Mouse (Mus musculus) heart, embryonic 11.5 days (tissue): Measurements from ENCODE around the gene Hmgb1. TPM values are rescaled to one million over a fixed set of nuclear protein-coding genes. Genes with fewer than 3 reads are reported as not detected.

Experiments
- ATAC-seq: fragments of 200-750 bp; cut with Nextera tagmentation; replicated peaks from 2 replicates; pipeline ENCODE4 v1.8.0; 2017; ENCODE audit warnings: moderate library complexity; ENCODE audit not compliant: insufficient number of reproducible peaks, low FRiP score, low TSS enrichment
- H3K27ac ChIP-seq: fragments of 300-500 bp; sonication (generic); 2 replicates; pipeline ENCODE4 v1.5.1; 2014; ENCODE audit warnings: mild to moderate bottlenecking, low read depth, low read length
- H3K27me3 ChIP-seq: fragments of 300-500 bp; sonication (generic); 2 replicates; pipeline ENCODE4 v1.6.1; 2014; ENCODE audit warnings: mild to moderate bottlenecking, low read length, mixed read lengths; ENCODE audit not compliant: control insufficient read depth, insufficient read depth
- H3K36me3 ChIP-seq: fragments of 300-500 bp; sonication (generic); 2 replicates; pipeline ENCODE4 v1.6.1; 2014; ENCODE audit warnings: mild to moderate bottlenecking, low read length, moderate library complexity, mixed read lengths; ENCODE audit not compliant: control insufficient read depth, insufficient read depth
- H3K4me1 ChIP-seq: fragments of 300-500 bp; sonication (generic); 2 replicates; pipeline ENCODE4 v1.6.1; 2014; ENCODE audit warnings: low read length; ENCODE audit not compliant: control insufficient read depth, insufficient read depth
- H3K4me2 ChIP-seq: fragments of 300-500 bp; sonication (generic); 2 replicates; pipeline ENCODE4 v1.6.1; 2014; ENCODE audit warnings: mild to moderate bottlenecking, moderate library complexity
- H3K4me3 ChIP-seq: fragments of 300-500 bp; sonication (generic); 2 replicates; pipeline ENCODE4 v1.5.1; 2014; ENCODE audit warnings: low read depth, low read length
- H3K9ac ChIP-seq: fragments of 300-500 bp; sonication (generic); 2 replicates; pipeline ENCODE4 v1.6.1; 2014; ENCODE audit warnings: mild to moderate bottlenecking, low read depth, low read length, moderate library complexity
- H3K9me3 ChIP-seq: fragments of 300-500 bp; sonication (generic); replicated peaks from 2 replicates; pipeline ENCODE4 v1.6.1; 2016; ENCODE audit warnings: low read length; ENCODE audit not compliant: control insufficient read depth
- WGBS: fragments of 180-500 bp; shearing (Covaris S2); extraction: QIAGEN DNeasy Blood & Tissue Kit; methylation state at CpG from one replicate; pipeline ENCODE4 v1.1.7; 2014; ENCODE audit not compliant: insufficient replicate concordance; 5-methylcytosine and 5-hydroxymethylcytosine counted together
- polyA plus RNA-seq: library from polyadenylated mRNA; unstranded; fragments of >200 nt; fragmentation: Nextera tagmentation; extraction: Ambion mirVana; gene quantifications from 2 replicates; pipeline ENCODE4 v1.2.1, GENCODE M21; 2014

Gene Hmgb1
- polyA plus RNA-seq, 1 experiment from 2014 or later: 1,031 TPM

GRCm38 (mm10) chr5:149067501-149067961, 116.8 kb downstream of the Hmgb1 start:
- no peaks in the 10 kb centered on the region for H3K4me1 ChIP-seq
- H3K27ac ChIP-seq: no peak overlapping the region
- WGBS: 40% methylated on average over 8 of the region's 8 CpGs
- no peaks in the 10 kb centered on the region for H3K27me3 ChIP-seq
- no peaks in the 10 kb centered on the region for H3K9me3 ChIP-seq
- H3K36me3 ChIP-seq: no peaks in the 10 kb centered on the region
- H3K4me3 ChIP-seq: no peak overlapping the region
- H3K4me2 ChIP-seq: no peak overlapping the region
- ATAC-seq: no peak; the same call in 1 of the 2 replicates
- no peak overlapping the region for H3K9ac ChIP-seq

GRCm38 (mm10) chr5:149062833-149063232, 121.5 kb downstream of the Hmgb1 start:
- no peak overlapping the region for H3K9ac ChIP-seq
- H3K27ac ChIP-seq: no peak overlapping the region
- H3K4me3 ChIP-seq: no peak overlapping the region
- H3K36me3 ChIP-seq: no peaks in the 10 kb centered on the region
- WGBS: 65% methylated on average over 1 of the region's 1 CpGs
- ATAC-seq: no peak
- no peaks in the 10 kb centered on the region for H3K27me3 ChIP-seq
- H3K9me3 ChIP-seq: no peaks in the 10 kb centered on the region
- H3K4me1 ChIP-seq: no peaks in the 10 kb centered on the region
- no peak overlapping the region for H3K4me2 ChIP-seq

- H3K4me3 ChIP-seq: peak overlapping the region; percentile 86
- peak; percentile 51 for ATAC-seq
- H3K4me1 ChIP-seq: peaks cover 4% of the 10 kb centered on the region; the same call in 1 of the 2 replicates
- H3K4me2 ChIP-seq: peak overlapping the region; percentile 88
- no peaks in the 10 kb centered on the region for H3K9me3 ChIP-seq
- H3K27me3 ChIP-seq: no peaks in the 10 kb centered on the region
- peak overlapping the region; percentile 100 for H3K9ac ChIP-seq
- peak overlapping the region; percentile 99 for H3K27ac ChIP-seq
- H3K36me3 ChIP-seq: peaks cover 5% of the 10 kb centered on the region
- WGBS: 6% methylated on average over 24 of the region's 34 CpGs
Measured at GRCm38 (mm10) chr5:149053352-149054168, 130.7 kb downstream of the Hmgb1 start.

GRCm38 (mm10) chr5:149052421-149053338, 131.6 kb downstream of the Hmgb1 start:
- Histone ChIP-seq H3K4me1 (peaks cover 4% of the 10 kb centered on the region; the same call in 1 of the 2 replicates), H3K27me3 (no peaks in the 10 kb centered on the region), H3K4me3 (peak overlapping the region; percentile 86), H3K27ac (peak overlapping the region; percentile 99), H3K4me2 (peak overlapping the region; percentile 88), H3K36me3 (peaks cover 5% of the 10 kb centered on the region), H3K9me3 (no peaks in the 10 kb centered on the region), H3K9ac (peak overlapping the region; percentile 100)
- under 1% methylated on average over 90 of the region's 110 CpGs for WGBS
- peak; percentile 96 for ATAC-seq

GRCm38 (mm10) chr5:149051571-149052420, 132.5 kb downstream of the Hmgb1 start:
- Histone ChIP-seq H3K9me3 (no peaks in the 10 kb centered on the region), H3K27me3 (no peaks in the 10 kb centered on the region), H3K4me3 (peak overlapping the region; percentile 86), H3K27ac (peak overlapping the region; percentile 99), H3K9ac (peak overlapping the region; percentile 100), H3K4me2 (peak overlapping the region; percentile 70), H3K4me1 (peaks cover 4% of the 10 kb centered on the region; the same call in 1 of the 2 replicates), H3K36me3 (peaks cover 6% of the 10 kb centered on the region)
- WGBS: under 1% methylated on average over 75 of the region's 120 CpGs
- peak; percentile 56 for ATAC-seq

- under 1% methylated on average over 27 of the region's 27 CpGs for WGBS
- no peak for ATAC-seq
- H3K9ac ChIP-seq: peak overlapping the region; percentile 100
- H3K36me3 ChIP-seq: peaks cover 10% of the 10 kb centered on the region
- peak overlapping the region; percentile 70 for H3K4me2 ChIP-seq
- peak overlapping the region; percentile 99 for H3K27ac ChIP-seq
- H3K9me3 ChIP-seq: no peaks in the 10 kb centered on the region
- H3K4me1 ChIP-seq: peaks cover 4% of the 10 kb centered on the region; the same call in 1 of the 2 replicates
- peak overlapping the region; percentile 86 for H3K4me3 ChIP-seq
- no peaks in the 10 kb centered on the region for H3K27me3 ChIP-seq
Measured at GRCm38 (mm10) chr5:149051194-149051570, 133.1 kb downstream of the Hmgb1 start.

GRCm38 (mm10) chr5:149050588-149051160, 133.6 kb downstream of the Hmgb1 start:
- Histone ChIP-seq H3K27me3 (no peaks in the 10 kb centered on the region), H3K4me1 (peaks cover 4% of the 10 kb centered on the region; the same call in 1 of the 2 replicates), H3K9me3 (no peaks in the 10 kb centered on the region), H3K4me3 (peak overlapping the region; percentile 86), H3K9ac (peak overlapping the region; percentile 100), H3K27ac (peak overlapping the region; percentile 99), H3K36me3 (peaks cover 14% of the 10 kb centered on the region), H3K4me2 (peak overlapping the region; percentile 70)
- no peak for ATAC-seq
- 33% methylated on average over 10 of the region's 10 CpGs for WGBS
